Mouse (Mus musculus) ES-Bruce4 (cell line): ENCODE measurements around the gene Pde9a. TPM values are rescaled to one million over a fixed set of nuclear protein-coding genes. Genes with fewer than 3 reads are reported as not detected.

Source experiments
- H3K27ac ChIP-seq: 2 replicates; pipeline ENCODE4 v1.5.1; 2012; ENCODE audit warnings: low read length, inconsistent platforms; ENCODE audit not compliant: insufficient read depth
- H3K27me3 ChIP-seq: 2 replicates; pipeline ENCODE4 v1.6.1; 2012; ENCODE audit warnings: mild to moderate bottlenecking, low read length, inconsistent platforms; ENCODE audit not compliant: control insufficient read depth, poor library complexity, insufficient read depth, severe bottlenecking
- H3K36me3 ChIP-seq: 2 replicates; pipeline ENCODE4 v1.6.1; 2012; ENCODE audit warnings: inconsistent platforms, mild to moderate bottlenecking, low read length, moderate library complexity; ENCODE audit not compliant: control insufficient read depth, poor library complexity, insufficient read depth, severe bottlenecking
- H3K4me1 ChIP-seq: one replicate; pipeline ENCODE4 v1.8.1; 2011; ENCODE audit warnings: low read length; ENCODE audit not compliant: control insufficient read depth, insufficient read depth
- H3K4me3 ChIP-seq: 2 replicates; pipeline ENCODE4 v1.5.1; 2011; ENCODE audit warnings: low read depth, mild to moderate bottlenecking, low read length
- H3K9ac ChIP-seq: 2 replicates; pipeline ENCODE4 v1.6.1; 2012; ENCODE audit warnings: low read depth, mild to moderate bottlenecking, inconsistent platforms; ENCODE audit not compliant: poor library complexity, severe bottlenecking
- H3K9me3 ChIP-seq: replicated peaks from 2 replicates; pipeline ENCODE4 v1.6.1; 2012; ENCODE audit warnings: mild to moderate bottlenecking, low read length, inconsistent platforms; ENCODE audit not compliant: control insufficient read depth, poor library complexity, insufficient read depth, severe bottlenecking
- CTCF ChIP-seq: IDR thresholded peaks from one replicate; pipeline ENCODE4 v1.8.1; 2011; ENCODE audit warnings: low read depth, low read length
- EP300 ChIP-seq: IDR thresholded peaks from 2 replicates; pipeline ENCODE4 v1.6.1; 2011; ENCODE audit warnings: low read depth, low read length; ENCODE audit not compliant: insufficient read depth
- POLR2A ChIP-seq: IDR thresholded peaks from one replicate; pipeline ENCODE4 v1.8.1; 2011; ENCODE audit warnings: low read length; ENCODE audit not compliant: insufficient read depth
- polyA plus RNA-seq: library from polyadenylated mRNA; stranded (reverse); fragments of >200 nt; gene quantifications from 2 replicates; pipeline ENCODE4 v1.2.4, GENCODE M21; 2011; ENCODE audit warnings: low read depth; ENCODE audit not compliant: missing spikeins, insufficient read depth, insufficient read length

Gene Pde9a
- polyA plus RNA-seq, 1 experiment: 11.0 TPM

GRCm38 (mm10) chr17:31487433-31488060 is 101.5 kb downstream of the Pde9a start:
- no peak overlapping the region for H3K9ac ChIP-seq
- no peaks in the 10 kb centered on the region for H3K9me3 ChIP-seq
- H3K36me3 ChIP-seq: no peaks in the 10 kb centered on the region
- H3K4me1 ChIP-seq: peaks cover 5% of the 10 kb centered on the region
- H3K27ac ChIP-seq: no peak overlapping the region
- no peak overlapping the region for H3K4me3 ChIP-seq
- H3K27me3 ChIP-seq: no peaks in the 10 kb centered on the region
- no peak for TF ChIP-seq POLR2A
- TF ChIP-seq CTCF: no peak
- no peak for TF ChIP-seq EP300

GRCm38 (mm10) chr17:31491355-31491754 is 105.3 kb downstream of the Pde9a start:
- H3K9me3 ChIP-seq: no peaks in the 10 kb centered on the region
- no peak for TF ChIP-seq POLR2A
- TF ChIP-seq CTCF: no peak
- TF ChIP-seq EP300: no peak
- 0 out of 2 replicates have a peak, but pooled peaks cover 7% of the 10 kb centered on the region for H3K36me3 ChIP-seq
- H3K27ac ChIP-seq: no peak overlapping the region
- no peak overlapping the region for H3K4me3 ChIP-seq
- peaks cover 5% of the 10 kb centered on the region for H3K4me1 ChIP-seq
- no peaks in the 10 kb centered on the region for H3K27me3 ChIP-seq
- H3K9ac ChIP-seq: no peak overlapping the region

- 0 out of 2 replicates have a peak, but pooled peaks cover 10% of the 10 kb centered on the region for H3K36me3 ChIP-seq
- H3K9ac ChIP-seq: no peak overlapping the region
- H3K27me3 ChIP-seq: no peaks in the 10 kb centered on the region
- no peak overlapping the region for H3K27ac ChIP-seq
- peaks cover 5% of the 10 kb centered on the region for H3K4me1 ChIP-seq
- TF ChIP-seq POLR2A (no peak), EP300 (0 out of 2 replicates have a peak, but pooled peaks have one; percentile 45), CTCF (peak; percentile 96)
- H3K4me3 ChIP-seq: no peak overlapping the region
- H3K9me3 ChIP-seq: no peaks in the 10 kb centered on the region
Observed at GRCm38 (mm10) chr17:31492416-31492815, 106.4 kb downstream of the Pde9a start.

- Histone ChIP-seq H3K27me3 (no peaks in the 10 kb centered on the region), H3K4me1 (no peaks in the 10 kb centered on the region), H3K9ac (no peak overlapping the region), H3K4me3 (no peak overlapping the region), H3K36me3 (peaks cover 15% of the 10 kb centered on the region), H3K27ac (no peak overlapping the region), H3K9me3 (no peaks in the 10 kb centered on the region)
- no peak for TF ChIP-seq POLR2A
- no peak for TF ChIP-seq EP300
- TF ChIP-seq CTCF: no peak
Observed at GRCm38 (mm10) chr17:31494989-31495388, 109.0 kb downstream of the Pde9a start.

GRCm38 (mm10) chr17:31497726-31498125 is 111.7 kb downstream of the Pde9a start:
- no peak overlapping the region for H3K4me3 ChIP-seq
- TF ChIP-seq CTCF (no peak), POLR2A (no peak), EP300 (no peak)
- no peaks in the 10 kb centered on the region for H3K4me1 ChIP-seq
- no peaks in the 10 kb centered on the region for H3K27me3 ChIP-seq
- peaks cover 23% of the 10 kb centered on the region for H3K36me3 ChIP-seq
- H3K27ac ChIP-seq: no peak overlapping the region
- no peaks in the 10 kb centered on the region for H3K9me3 ChIP-seq
- H3K9ac ChIP-seq: no peak overlapping the region

GRCm38 (mm10) chr17:31499725-31500124 is 113.7 kb downstream of the Pde9a start:
- no peak overlapping the region for H3K9ac ChIP-seq

More at GRCm38 (mm10) chr17:31499725-31500124, 113.7 kb downstream of the Pde9a start:
- H3K4me1 ChIP-seq: peaks cover 3% of the 10 kb centered on the region
- no peak overlapping the region for H3K4me3 ChIP-seq
- no peaks in the 10 kb centered on the region for H3K27me3 ChIP-seq
- no peaks in the 10 kb centered on the region for H3K9me3 ChIP-seq
- TF ChIP-seq POLR2A: no peak
- TF ChIP-seq CTCF: no peak
- TF ChIP-seq EP300: no peak
- H3K36me3 ChIP-seq: peaks cover 23% of the 10 kb centered on the region
- H3K27ac ChIP-seq: no peak overlapping the region
